Comparison of ENCODE assay signal across 8 mouse cellular contexts in the genomic region with DNA sequence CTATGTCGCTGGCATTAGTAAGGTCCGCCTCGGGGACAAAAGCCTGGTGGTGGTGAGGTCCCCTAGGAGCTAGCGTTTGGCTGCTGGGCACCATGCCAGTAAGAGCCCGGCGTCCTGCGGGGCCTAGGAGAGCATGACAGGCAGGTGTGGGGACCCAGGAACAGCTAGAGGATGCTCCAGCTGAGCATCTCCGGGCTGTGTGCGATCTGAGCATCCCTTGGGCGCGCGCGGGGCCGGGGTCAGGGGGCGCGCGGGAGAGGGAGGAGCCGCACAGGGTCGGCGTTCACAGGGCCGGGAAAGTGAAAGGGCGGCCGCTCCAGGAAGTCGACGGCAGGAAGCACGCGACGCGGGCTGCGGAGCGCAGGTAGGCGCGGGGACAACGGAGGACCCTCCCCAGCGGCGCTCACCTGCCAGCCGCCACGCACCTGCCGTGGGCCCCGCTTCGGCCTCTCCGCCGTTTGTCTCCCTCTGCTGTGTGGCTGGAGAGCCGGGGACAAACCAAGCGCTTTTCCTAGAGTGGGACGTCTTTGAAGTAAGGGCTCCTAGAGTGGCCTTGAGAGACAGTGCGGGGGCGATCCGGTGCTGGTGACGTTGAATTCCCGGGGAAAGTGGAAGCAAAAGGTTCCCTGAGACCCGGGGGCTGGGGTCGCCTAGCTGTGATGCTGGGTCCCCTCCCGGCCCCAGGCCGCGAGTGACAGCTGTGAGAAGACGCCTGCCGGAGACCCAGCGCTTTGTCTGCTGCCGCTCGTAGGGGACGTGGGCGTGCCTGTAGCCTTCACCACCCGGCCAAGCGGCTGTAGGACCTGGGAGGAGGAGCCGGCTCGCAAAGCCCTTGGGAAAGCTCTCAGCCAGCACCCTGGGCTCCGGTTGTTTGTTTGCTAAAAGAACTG. TPM values are rescaled to one million over a fixed set of nuclear protein-coding genes. Genes with fewer than 3 reads are reported as not detected.
A peak's percentile ranks its signal among the peaks of the same experiment; 100 is the strongest.
DNase-seq lines count a peak whose midpoint lies in the region; ATAC-seq and TF ChIP-seq lines count a peak whose summit lies in the region.

No protein-coding gene starts in this region.

- peaks cover 17% of the 10 kb centered on the region for H3K27me3 ChIP-seq in heart, embryonic 13.5 days (replicated peaks)
- peaks cover 8% of the 10 kb centered on the region for H3K27me3 ChIP-seq in kidney, embryonic 16.5 days (ENCODE audit: insufficient read depth, low read length)
- peaks cover 9% of the 10 kb centered on the region; the same call in 1 of the 2 replicates for H3K27me3 ChIP-seq in liver, embryonic 13.5 days
- H3K27me3 ChIP-seq in splenic B cell, adult 2 months (ENCODE audit: control insufficient read depth, insufficient read depth, low read length, poor library complexity, severe bottlenecking), result no peaks in the 10 kb centered on the region

- TF ChIP-seq POLR2A in bone marrow macrophage, adult 2 months (IDR thresholded peaks at IDR 0.05; ENCODE audit: borderline replicate concordance, low read depth, low read length), result no peak

- peak overlapping the region; percentile 86 for H3K4me3 ChIP-seq in bone marrow macrophage, adult 2 months (ENCODE audit: insufficient read depth, low read length)
- peak overlapping the region; percentile 69 for H3K4me3 ChIP-seq in heart, embryonic 13.5 days
- peak overlapping the region; percentile 63 for H3K4me3 ChIP-seq in kidney, embryonic 16.5 days (ENCODE audit: low read length)
- peak overlapping the region; percentile 69 for H3K4me3 ChIP-seq in liver, embryonic 13.5 days (replicated peaks)

- WGBS in heart, embryonic 13.5 days, result under 1% methylated on average over 67 of the region's 68 CpGs
- under 1% methylated on average over 67 of the region's 68 CpGs for WGBS in kidney, embryonic 16.5 days
- under 1% methylated on average over 68 of the region's 68 CpGs for WGBS in liver, embryonic 13.5 days (ENCODE audit: insufficient replicate concordance)

- H3K27ac ChIP-seq in bone marrow macrophage, adult 2 months (ENCODE audit: insufficient read depth, low read depth, low read length), result peak overlapping the region; percentile 28
- H3K27ac ChIP-seq in heart, embryonic 13.5 days (replicated peaks), result no peak overlapping the region
- H3K27ac ChIP-seq in kidney, embryonic 16.5 days (ENCODE audit: low read length), result no peak overlapping the region
- peak overlapping the region; percentile 53; the same call in 1 of the 2 replicates for H3K27ac ChIP-seq in liver, embryonic 13.5 days

- H3K9ac ChIP-seq in heart, embryonic 13.5 days, result peak overlapping the region; percentile 82
- H3K9ac ChIP-seq in kidney, embryonic 16.5 days (replicated peaks; ENCODE audit: low read length), result peak overlapping the region; percentile 71
- peak overlapping the region; percentile 76 for H3K9ac ChIP-seq in liver, embryonic 13.5 days

- H3K9me3 ChIP-seq in heart, embryonic 13.5 days, result no peaks in the 10 kb centered on the region
- no peaks in the 10 kb centered on the region for H3K9me3 ChIP-seq in kidney, embryonic 16.5 days (ENCODE audit: low read length)
- H3K9me3 ChIP-seq in liver, embryonic 13.5 days (replicated peaks), result no peaks in the 10 kb centered on the region

- H3K4me2 ChIP-seq in heart, embryonic 13.5 days, result peak overlapping the region; percentile 100
- H3K4me2 ChIP-seq in kidney, embryonic 16.5 days (replicated peaks; ENCODE audit: low read depth, low read length), result peak overlapping the region; percentile 99
- peak overlapping the region; percentile 98 for H3K4me2 ChIP-seq in liver, embryonic 13.5 days

- DNase-seq in A20 (ENCODE audit: low read depth, low spot score), result peak; percentile 86
- peak; percentile 54 for DNase-seq in liver, embryonic 13.5 days
- peak; percentile 74 for DNase-seq in naive thymus-derived CD4-positive, alpha-beta T cell, adult 2 months (ENCODE audit: low read depth)
- peak; percentile 74 for DNase-seq in splenic B cell, adult 2 months (ENCODE audit: low read depth, low spot score)

- no peak for TF ChIP-seq CTCF in bone marrow macrophage, adult 2 months (IDR thresholded peaks at IDR 0.05; ENCODE audit: low read depth, low read length)

- H3K36me3 ChIP-seq in heart, embryonic 13.5 days, result no peaks in the 10 kb centered on the region
- no peaks in the 10 kb centered on the region for H3K36me3 ChIP-seq in kidney, embryonic 16.5 days (ENCODE audit: insufficient read depth, low read length)
- no peaks in the 10 kb centered on the region for H3K36me3 ChIP-seq in liver, embryonic 13.5 days
- H3K36me3 ChIP-seq in splenic B cell, adult 2 months (ENCODE audit: control insufficient read depth, insufficient read depth, low read length, poor library complexity, severe bottlenecking), result no peaks in the 10 kb centered on the region

- peaks cover 30% of the 10 kb centered on the region for H3K4me1 ChIP-seq in bone marrow macrophage, adult 2 months (ENCODE audit: control insufficient read depth, insufficient read depth, low read length)
- peaks cover 42% of the 10 kb centered on the region for H3K4me1 ChIP-seq in heart, embryonic 13.5 days
- peaks cover 23% of the 10 kb centered on the region for H3K4me1 ChIP-seq in kidney, embryonic 16.5 days (ENCODE audit: insufficient read depth, low read length)
- H3K4me1 ChIP-seq in liver, embryonic 13.5 days (replicated peaks), result peaks cover 38% of the 10 kb centered on the region

- ATAC-seq in erythroblast, adult 5-6 weeks (replicated peaks; ENCODE audit: low FRiP score, poor library complexity, severe bottlenecking), result peak; percentile 67
- ATAC-seq in heart, embryonic 13.5 days (ENCODE audit: extremely low read depth, insufficient number of reproducible peaks, low FRiP score, low TSS enrichment), result no peak; the same call in none of the 2 replicates
- peak; percentile 81 for ATAC-seq in kidney, embryonic 16.5 days (ENCODE audit: low FRiP score, low TSS enrichment)
- peak; percentile 64 for ATAC-seq in liver, embryonic 13.5 days (ENCODE audit: low read depth)

RNA-seq across cellular contexts. Expression of a gene that starts 9.5 kb away (rescaled TPM):
- 7.5 and 11.6 TPM in 2 replicates for polyA plus RNA-seq in bone marrow macrophage, adult 2 months (2012; ENCODE audit: insufficient read depth, insufficient read length, missing spikeins)
- total RNA-seq in erythroblast, adult 5-6 weeks (2015; ENCODE audit: low replicate concordance), result 0.58 and 2.7 TPM in 2 replicates
- total RNA-seq in erythroblast, adult 5-6 weeks (2017; ENCODE audit: low replicate concordance), result 1.1 and 7.0 TPM in 2 replicates
- polyA plus RNA-seq in heart, embryonic 13.5 days (2015; fragmentation: Nextera tagmentation; extraction: Ambion mirVana), result 6.5 and 6.7 TPM in 2 replicates
- 2.8 and 3.0 TPM in 2 replicates for polyA plus RNA-seq in kidney, embryonic 16.5 days (2015; fragmentation: Nextera tagmentation; extraction: Ambion mirVana)
- 2.9 and 3.9 TPM in 2 replicates for polyA plus RNA-seq in liver, embryonic 13.5 days (2015; fragmentation: Nextera tagmentation; extraction: Ambion mirVana)

RNA-seq across cellular contexts. Expression of a gene that starts 19.0 kb away (rescaled TPM):
- polyA plus RNA-seq in bone marrow macrophage, adult 2 months (2012; ENCODE audit: insufficient read depth, insufficient read length, missing spikeins), result not detected in 2 replicates
- total RNA-seq in erythroblast, adult 5-6 weeks (2015; ENCODE audit: low replicate concordance), result not detected in 2 replicates
- not detected in 2 replicates for total RNA-seq in erythroblast, adult 5-6 weeks (2017; ENCODE audit: low replicate concordance)
- 1.4 and 1.6 TPM in 2 replicates for polyA plus RNA-seq in heart, embryonic 13.5 days (2015; fragmentation: Nextera tagmentation; extraction: Ambion mirVana)
- 2.0 and 2.3 TPM in 2 replicates for polyA plus RNA-seq in kidney, embryonic 16.5 days (2015; fragmentation: Nextera tagmentation; extraction: Ambion mirVana)
- 0.19 and 0.20 TPM in 2 replicates for polyA plus RNA-seq in liver, embryonic 13.5 days (2015; fragmentation: Nextera tagmentation; extraction: Ambion mirVana)

Comparison
In these comparisons a context has a peak if more than half of its experiments do, and no peak if none do; other contexts are left out.
1. H3K27ac ChIP-seq: peak in bone marrow macrophage, adult 2 months (single experiment) and liver, embryonic 13.5 days (single experiment); none in heart, embryonic 13.5 days (single experiment) and kidney, embryonic 16.5 days (single experiment).
2. Peak in every context shown above with its lines, with median percentiles within 50 percentile points of each other: DNase-seq, H3K4me3 ChIP-seq, H3K4me2 ChIP-seq and H3K9ac ChIP-seq.